Mouse (Mus musculus): ENCODE measurements around the gene Usp10.

DNA sequence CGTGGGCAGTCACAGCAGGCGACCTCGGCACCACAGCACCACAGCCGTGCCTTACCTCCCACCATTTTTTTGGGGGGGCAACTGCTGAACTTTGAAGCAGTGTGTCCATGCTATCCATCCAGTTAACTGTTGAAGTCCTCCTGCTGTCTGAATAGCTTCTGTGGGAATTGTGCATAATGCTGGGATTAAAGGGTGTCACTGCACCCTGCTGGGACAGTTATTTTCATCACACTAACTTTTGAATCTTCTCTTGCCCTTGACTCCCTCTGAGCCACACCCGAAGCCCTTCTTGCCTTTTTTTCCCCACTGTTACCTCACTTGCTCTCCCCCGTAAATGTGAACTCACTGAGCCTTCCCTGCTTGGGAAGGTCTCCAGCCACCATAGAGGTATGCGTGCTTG lies 28.3 kb downstream of the Usp10 start:
- TF ChIP-seq CTCF (IDR thresholded peaks at IDR 0.05; ENCODE audit: extremely low read depth, insufficient read length, insufficient replicate concordance, low read depth, low read length), result no peak
- no peak for TF ChIP-seq POLR2A (IDR thresholded peaks at IDR 0.05; ENCODE audit: low read depth, low read length)

Data from small intestine, adult 2 months (tissue).